Mouse (Mus musculus) splenic B cell, adult 2 months (primary cell): Measurements from ENCODE around the gene Smyd5.
A peak's percentile ranks its signal among the peaks of the same experiment; 100 is the strongest.

Source experiments
- DNase-seq: peaks from one replicate; pipeline ENCODE4 v3.0.0-alpha.2; 2011; ENCODE audit warnings: low read depth, low spot score
- H3K27me3 ChIP-seq: 2 replicates; pipeline ENCODE4 v1.6.1; 2012; ENCODE audit warnings: mild to moderate bottlenecking, low read length, moderate library complexity, mixed read lengths; ENCODE audit not compliant: control insufficient read depth, poor library complexity, insufficient read depth, severe bottlenecking
- H3K36me3 ChIP-seq: 2 replicates; pipeline ENCODE4 v1.6.1; 2012; ENCODE audit warnings: mild to moderate bottlenecking, low read length, moderate library complexity, mixed read lengths; ENCODE audit not compliant: control insufficient read depth, poor library complexity, insufficient read depth, severe bottlenecking

Smyd5 gene

GRCm38 (mm10) chr6:85431842-85432431 is at the start of gene Smyd5:
Gene Smyd5 (plus strand): TSS chr6:85431989.
- H3K27me3 ChIP-seq = no peaks in the 10 kb centered on the region
- peak; percentile 86 for DNase-seq

GRCm38 (mm10) chr6:85382791-85383190 is 49.0 kb upstream of the Smyd5 start:
- Histone ChIP-seq H3K27me3 (no peaks in the 10 kb centered on the region), H3K36me3 (no peaks in the 10 kb centered on the region)
- no peak for DNase-seq

More at GRCm38 (mm10) chr6:85431842-85432431, at the start of gene Smyd5:
- H3K36me3 ChIP-seq = no peaks in the 10 kb centered on the region

GRCm38 (mm10) chr6:85388608-85389007 is 43.2 kb upstream of the Smyd5 start:
- no peaks in the 10 kb centered on the region for H3K36me3 ChIP-seq
- no peak for DNase-seq
- H3K27me3 ChIP-seq = no peaks in the 10 kb centered on the region

GRCm38 (mm10) chr6:85391803-85392202 is 40.0 kb upstream of the Smyd5 start:
- Histone ChIP-seq H3K36me3 (no peaks in the 10 kb centered on the region), H3K27me3 (no peaks in the 10 kb centered on the region)
- DNase-seq = peak; percentile 78

- DNase-seq = no peak
- Histone ChIP-seq H3K36me3 (no peaks in the 10 kb centered on the region), H3K27me3 (no peaks in the 10 kb centered on the region)
Measured at GRCm38 (mm10) chr6:85395360-85395759, 36.4 kb upstream of the Smyd5 start.

GRCm38 (mm10) chr6:85397165-85397564 is 34.6 kb upstream of the Smyd5 start:
- H3K36me3 ChIP-seq = no peaks in the 10 kb centered on the region
- H3K27me3 ChIP-seq = no peaks in the 10 kb centered on the region
- peak; percentile 61 for DNase-seq

GRCm38 (mm10) chr6:85399715-85400114 is 32.1 kb upstream of the Smyd5 start:
- Histone ChIP-seq H3K36me3 (no peaks in the 10 kb centered on the region), H3K27me3 (no peaks in the 10 kb centered on the region)
- DNase-seq = no peak

GRCm38 (mm10) chr6:85402613-85403012 is 29.2 kb upstream of the Smyd5 start:
- DNase-seq = no peak
- no peaks in the 10 kb centered on the region for H3K27me3 ChIP-seq
- no peaks in the 10 kb centered on the region for H3K36me3 ChIP-seq

- no peaks in the 10 kb centered on the region for H3K36me3 ChIP-seq
- H3K27me3 ChIP-seq = no peaks in the 10 kb centered on the region
- no peak for DNase-seq
Measured at GRCm38 (mm10) chr6:85403039-85403438, 28.8 kb upstream of the Smyd5 start.

GRCm38 (mm10) chr6:85409003-85409402 is 22.8 kb upstream of the Smyd5 start:
- no peaks in the 10 kb centered on the region for H3K36me3 ChIP-seq
- H3K27me3 ChIP-seq = no peaks in the 10 kb centered on the region
- no peak for DNase-seq

- Histone ChIP-seq H3K27me3 (no peaks in the 10 kb centered on the region), H3K36me3 (no peaks in the 10 kb centered on the region)
- peak; percentile 46 for DNase-seq
Measured at GRCm38 (mm10) chr6:85410771-85411273, 21.0 kb upstream of the Smyd5 start.

GRCm38 (mm10) chr6:85415829-85416228 is 16.0 kb upstream of the Smyd5 start:
- no peaks in the 10 kb centered on the region for H3K36me3 ChIP-seq
- DNase-seq = no peak
- H3K27me3 ChIP-seq = no peaks in the 10 kb centered on the region

- no peak for DNase-seq
- Histone ChIP-seq H3K36me3 (no peaks in the 10 kb centered on the region), H3K27me3 (no peaks in the 10 kb centered on the region)
Measured at GRCm38 (mm10) chr6:85419150-85419549, 12.6 kb upstream of the Smyd5 start.

- no peak for DNase-seq
- no peaks in the 10 kb centered on the region for H3K27me3 ChIP-seq
- H3K36me3 ChIP-seq = no peaks in the 10 kb centered on the region
Measured at GRCm38 (mm10) chr6:85423836-85424379, 7.9 kb upstream of the Smyd5 start, which contains the start of gene Noto. Gene Noto (plus strand): TSS chr6:85423886.

- Histone ChIP-seq H3K27me3 (no peaks in the 10 kb centered on the region), H3K36me3 (no peaks in the 10 kb centered on the region)
- no peak for DNase-seq
Measured at GRCm38 (mm10) chr6:85431274-85431841, 431 bp upstream of the Smyd5 start.
